Mouse (Mus musculus) G1E (cell line): ENCODE measurements around the gene Arhgap8. TPM values are rescaled to one million over a fixed set of nuclear protein-coding genes. Genes with fewer than 3 reads are reported as not detected.

Source experiments
- ATAC-seq: 2 replicates; pipeline ENCODE4 v1.8.0; 2016; ENCODE audit warnings: mild to moderate bottlenecking; ENCODE audit not compliant: insufficient number of reproducible peaks, poor library complexity, low FRiP score, severe bottlenecking; ENCODE audit errors: extremely low read depth
- DNase-seq: peaks from one replicate; pipeline ENCODE4 v3.0.0; 2012; ENCODE audit warnings: low spot score
- H3K27me3 ChIP-seq: 2 replicates; pipeline ENCODE4 v1.6.1; 2012; ENCODE audit warnings: mild to moderate bottlenecking, low read length, inconsistent platforms; ENCODE audit not compliant: insufficient read depth
- H3K36me3 ChIP-seq: replicated peaks from 2 replicates; pipeline ENCODE3; 2012; ENCODE audit warnings: mild to moderate bottlenecking, inconsistent platforms
- H3K4me1 ChIP-seq: 2 replicates; pipeline ENCODE4 v1.6.1; 2012; ENCODE audit warnings: low read depth, low read length, inconsistent platforms, mixed read lengths; ENCODE audit not compliant: insufficient read depth
- H3K4me3 ChIP-seq: 2 replicates; pipeline ENCODE4 v1.5.1; 2012; ENCODE audit warnings: low read depth, mild to moderate bottlenecking, inconsistent platforms, low read length, moderate library complexity, mixed read lengths
- H3K9me3 ChIP-seq: replicated peaks from 2 replicates; pipeline ENCODE4 v1.6.1; 2012; ENCODE audit warnings: inconsistent platforms
- CTCF ChIP-seq: IDR thresholded peaks from 2 replicates; pipeline ENCODE4 v1.5.1; 2012; ENCODE audit warnings: low read depth, low read length, inconsistent platforms, mixed read lengths
- GATA1 ChIP-seq: IDR thresholded peaks from 2 replicates; pipeline ENCODE4 v1.6.1; 2012; ENCODE audit warnings: borderline replicate concordance, low read length, inconsistent platforms, mixed read lengths
- GATA2 ChIP-seq: IDR thresholded peaks from 2 replicates; pipeline ENCODE4 v1.6.1; 2012; ENCODE audit warnings: low read depth, low read length, inconsistent platforms, borderline replicate concordance
- POLR2AphosphoS5 ChIP-seq: IDR thresholded peaks from 2 replicates; pipeline ENCODE4 v1.6.1; 2012; ENCODE audit warnings: low read depth, low read length, inconsistent platforms; ENCODE audit not compliant: insufficient replicate concordance
- TAL1 ChIP-seq: conservative IDR thresholded peaks from 2 replicates; pipeline ENCODE4 v1.6.1; 2012; ENCODE audit warnings: low read depth, low read length, inconsistent platforms, mixed read lengths
- polyA plus RNA-seq: library from polyadenylated mRNA; stranded (reverse); fragments of >175 nt; gene quantifications from 2 replicates; pipeline ENCODE4 v1.2.3, GENCODE M21; 2012
- total RNA-seq, 2 experiments: library from RNA; stranded (forward) in 1 of 2; stranded (reverse) in 1 of 2; fragments of 200-1000 nt in 1 of 2; fragments of >200 nt in 1 of 2; fragmentation: Nextera tagmentation in 1 of 2; gene quantifications; 2 replicates each; pipeline ENCODE4 v1.2.3; 2014 to 2017

Gene Arhgap8
- total and polyA plus RNA-seq, 3 experiments: not detected

DNA sequence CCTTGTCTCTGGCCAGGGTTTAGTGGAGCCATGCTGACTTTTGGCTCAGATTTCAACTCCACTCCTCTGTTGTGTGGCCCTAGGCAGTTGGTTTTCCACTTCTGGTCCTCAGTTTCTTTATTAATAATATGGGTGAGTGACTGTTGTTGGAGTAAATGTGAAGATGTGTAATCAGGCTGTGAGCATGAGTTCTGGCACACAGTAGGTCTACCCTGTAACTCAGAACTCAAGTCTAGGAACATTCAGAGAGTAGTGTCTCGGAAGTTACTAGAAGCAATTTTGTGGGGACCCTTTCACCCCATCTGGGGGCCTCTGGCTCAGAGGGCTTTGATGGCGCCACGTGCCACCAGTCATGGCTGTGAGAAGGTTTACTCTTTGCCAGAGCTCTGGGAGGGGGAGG lies 37.6 kb upstream of the Arhgap8 start:
- H3K9me3 ChIP-seq: peaks cover 90% of the 10 kb centered on the region
- no peak for TF ChIP-seq TAL1
- no peak for TF ChIP-seq CTCF
- TF ChIP-seq GATA2: no peak
- no peak for TF ChIP-seq POLR2AphosphoS5
- TF ChIP-seq GATA1: no peak
- no peak for ATAC-seq
- no peaks in the 10 kb centered on the region for H3K27me3 ChIP-seq
- H3K4me1 ChIP-seq: no peaks in the 10 kb centered on the region
- no peaks in the 10 kb centered on the region for H3K36me3 ChIP-seq
- DNase-seq: no peak
- H3K4me3 ChIP-seq: no peak overlapping the region

DNA sequence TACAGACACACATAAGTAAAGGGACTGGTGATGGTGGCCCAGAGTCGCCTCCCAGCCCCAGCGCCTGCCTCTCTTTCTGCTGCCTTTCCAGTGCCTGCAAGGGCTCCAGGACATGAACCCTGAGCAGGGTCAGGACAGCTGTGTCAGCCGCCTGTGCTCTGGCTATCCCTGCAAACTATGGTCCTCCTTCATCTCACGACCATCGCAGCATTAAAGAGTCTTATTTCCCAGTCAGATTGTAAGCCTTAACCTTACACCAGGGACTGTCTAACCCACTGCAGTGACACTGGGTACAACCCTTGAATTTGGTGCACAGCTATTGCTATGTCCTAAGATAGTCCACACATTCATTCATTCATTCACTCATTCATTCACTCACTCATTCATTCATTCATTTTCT lies 37.0 kb upstream of the Arhgap8 start:
- Histone ChIP-seq H3K36me3 (no peaks in the 10 kb centered on the region), H3K9me3 (peaks cover 90% of the 10 kb centered on the region), H3K4me1 (no peaks in the 10 kb centered on the region), H3K4me3 (no peak overlapping the region), H3K27me3 (no peaks in the 10 kb centered on the region)
- DNase-seq (no peak), ATAC-seq (no peak)
- TF ChIP-seq GATA2: no peak
- TF ChIP-seq TAL1: no peak
- TF ChIP-seq POLR2AphosphoS5: no peak
- no peak for TF ChIP-seq CTCF
- no peak for TF ChIP-seq GATA1

DNA sequence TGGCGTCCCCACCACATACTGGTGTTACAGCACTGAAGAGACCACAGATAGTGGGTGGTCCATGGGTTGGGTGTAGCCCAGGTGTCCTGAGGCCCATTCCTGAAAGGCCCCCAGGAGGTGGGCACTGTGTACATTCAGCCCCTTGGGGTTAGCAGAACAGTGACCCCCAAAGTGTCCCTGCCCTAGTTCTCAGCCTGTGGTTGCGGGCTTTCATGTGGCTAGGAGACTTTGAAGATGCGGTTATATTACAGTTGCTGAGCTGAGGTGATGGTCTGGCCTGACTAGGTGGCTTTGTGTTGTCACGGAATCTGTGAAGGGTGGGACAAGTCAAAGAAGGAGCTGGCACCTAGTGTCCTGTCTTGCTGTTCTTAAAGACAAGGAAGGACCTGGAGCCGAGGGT lies 35.3 kb upstream of the Arhgap8 start:
- Histone ChIP-seq H3K4me3 (no peak overlapping the region), H3K27me3 (no peaks in the 10 kb centered on the region), H3K36me3 (no peaks in the 10 kb centered on the region), H3K9me3 (peaks cover 91% of the 10 kb centered on the region), H3K4me1 (no peaks in the 10 kb centered on the region)
- DNase-seq (no peak), ATAC-seq (no peak)
- TF ChIP-seq GATA2: no peak

DNA sequence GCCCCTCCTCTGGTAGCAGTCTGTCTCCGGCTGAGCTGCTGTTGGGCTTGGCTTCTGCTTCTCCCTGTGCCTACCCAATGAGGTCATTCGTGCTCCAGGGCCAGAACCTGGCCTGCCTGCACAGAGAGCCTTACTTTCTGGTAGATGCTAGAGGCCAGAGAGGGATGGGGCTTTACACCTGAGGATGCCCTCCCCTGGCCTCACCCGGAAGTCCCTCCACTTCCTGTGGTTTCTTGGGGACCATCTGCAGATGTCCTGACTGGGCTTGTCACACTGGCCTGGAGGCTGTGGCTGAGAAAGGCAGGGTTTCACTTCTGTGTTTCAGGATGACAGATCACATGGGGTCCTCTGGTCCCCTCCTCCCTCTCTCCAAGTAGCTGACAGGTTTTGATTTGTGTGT lies 34.4 kb upstream of the Arhgap8 start:
- Histone ChIP-seq H3K4me1 (no peaks in the 10 kb centered on the region), H3K4me3 (no peak overlapping the region; the same call in 1 of the 2 replicates), H3K27me3 (no peaks in the 10 kb centered on the region), H3K36me3 (no peaks in the 10 kb centered on the region), H3K9me3 (peaks cover 90% of the 10 kb centered on the region)
- DNase-seq (no peak), ATAC-seq (no peak)
- TF ChIP-seq TAL1 (no peak), CTCF (no peak), POLR2AphosphoS5 (no peak), GATA2 (no peak), GATA1 (no peak)

DNA sequence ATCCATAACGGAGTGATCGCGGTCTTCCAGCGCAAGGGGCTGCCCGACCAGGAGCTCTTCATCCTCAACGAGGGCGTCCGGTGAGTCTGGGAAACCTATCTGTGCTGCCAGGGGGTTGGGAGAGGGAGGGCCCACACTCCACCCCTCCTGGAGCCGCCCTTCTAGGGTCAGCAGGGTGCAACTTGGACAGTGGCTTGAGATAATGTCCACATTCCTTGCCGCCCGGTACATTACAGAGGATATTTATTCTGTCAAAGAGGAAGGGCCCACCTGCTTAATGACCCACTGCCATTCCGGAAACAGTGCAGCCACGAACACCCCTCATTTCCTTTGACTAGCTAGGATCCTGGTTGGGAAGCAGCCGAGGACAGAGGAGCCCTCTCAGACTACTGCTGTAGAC lies 31.9 kb upstream of the Arhgap8 start:
- TF ChIP-seq GATA1: no peak
- no peak for TF ChIP-seq TAL1
- TF ChIP-seq POLR2AphosphoS5: no peak
- TF ChIP-seq GATA2: no peak
- TF ChIP-seq CTCF: no peak
- Histone ChIP-seq H3K4me3 (no peak overlapping the region), H3K36me3 (no peaks in the 10 kb centered on the region), H3K27me3 (no peaks in the 10 kb centered on the region), H3K4me1 (no peaks in the 10 kb centered on the region), H3K9me3 (peaks cover 92% of the 10 kb centered on the region)
- ATAC-seq: no peak
- no peak for DNase-seq

DNA sequence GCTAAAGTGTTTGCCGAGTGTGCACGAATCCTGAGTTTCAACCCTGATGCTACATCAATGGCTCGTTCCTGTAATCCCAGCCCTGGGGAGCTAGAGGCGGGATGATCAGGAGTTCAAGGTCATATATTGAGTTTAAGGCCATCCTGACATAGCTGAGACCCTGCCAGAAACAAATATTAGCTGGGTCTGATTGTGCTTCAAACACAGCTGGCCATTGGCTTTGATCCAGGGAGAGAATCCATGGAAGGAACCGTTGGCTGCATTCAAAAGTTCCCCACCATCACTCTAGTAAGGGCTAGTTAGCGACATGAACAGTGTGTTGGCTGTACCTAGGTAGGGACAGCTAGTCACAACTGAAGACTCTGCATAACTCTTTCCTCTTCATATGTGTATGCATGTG lies 30.5 kb upstream of the Arhgap8 start:
- no peak for DNase-seq
- TF ChIP-seq GATA1: no peak
- TF ChIP-seq TAL1: no peak
- no peak for TF ChIP-seq CTCF
- no peak for TF ChIP-seq GATA2
- no peak for TF ChIP-seq POLR2AphosphoS5
- Histone ChIP-seq H3K9me3 (peaks cover 94% of the 10 kb centered on the region), H3K36me3 (no peaks in the 10 kb centered on the region), H3K27me3 (no peaks in the 10 kb centered on the region), H3K4me3 (no peak overlapping the region), H3K4me1 (no peaks in the 10 kb centered on the region)
- no peak for ATAC-seq

DNA sequence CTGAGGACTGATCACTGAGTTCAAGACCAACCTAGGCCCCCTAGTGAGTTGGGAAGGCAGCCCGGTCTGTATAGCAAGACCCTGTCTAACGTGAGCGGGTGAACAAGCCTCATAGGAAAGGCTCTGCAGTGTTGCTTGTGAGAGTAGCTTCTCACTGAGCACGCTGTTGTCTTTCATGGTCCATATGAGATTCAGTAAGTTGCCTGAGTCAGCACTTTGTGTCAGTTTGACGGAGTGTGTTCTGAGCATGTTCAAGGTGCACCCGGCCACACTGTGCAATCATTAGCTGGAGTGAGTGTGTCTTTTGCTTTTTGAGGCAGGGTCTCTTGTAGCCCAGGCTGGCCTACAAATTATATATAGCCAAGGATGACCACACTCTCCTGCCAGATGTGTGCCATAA lies 28.3 kb upstream of the Arhgap8 start:
- H3K4me3 ChIP-seq: no peak overlapping the region
- H3K36me3 ChIP-seq: no peaks in the 10 kb centered on the region
- DNase-seq: no peak
- no peak for ATAC-seq
- H3K27me3 ChIP-seq: no peaks in the 10 kb centered on the region
- peaks cover 97% of the 10 kb centered on the region for H3K9me3 ChIP-seq
- TF ChIP-seq CTCF (no peak), TAL1 (no peak)
- no peaks in the 10 kb centered on the region for H3K4me1 ChIP-seq
